Mouse (Mus musculus) lung, embryonic 16.5 days (tissue): ENCODE measurements around the gene Dgcr8. TPM values are rescaled to one million over a fixed set of nuclear protein-coding genes. Genes with fewer than 3 reads are reported as not detected.

ENCODE experiments used
- ATAC-seq: fragments of 200-750 bp; cut with Nextera tagmentation; 2 replicates; pipeline ENCODE4 v1.8.0; 2017; ENCODE audit warnings: low read depth, mild to moderate bottlenecking, moderate library complexity
- H3K27ac ChIP-seq: fragments of 300-500 bp; sonication (generic); 2 replicates; pipeline ENCODE4 v1.5.1; 2014; ENCODE audit warnings: mild to moderate bottlenecking, control low read depth, low read length
- H3K27me3 ChIP-seq: fragments of 300-500 bp; sonication (generic); 2 replicates; pipeline ENCODE4 v1.6.1; 2014; ENCODE audit warnings: low read depth, low read length, mixed read lengths; ENCODE audit not compliant: control insufficient read depth, insufficient read depth
- H3K36me3 ChIP-seq: fragments of 300-500 bp; sonication (generic); 2 replicates; pipeline ENCODE4 v1.6.1; 2014; ENCODE audit warnings: low read length; ENCODE audit not compliant: control insufficient read depth, insufficient read depth
- H3K4me1 ChIP-seq: fragments of 300-500 bp; sonication (generic); replicated peaks from 2 replicates; pipeline ENCODE4 v1.6.1; 2014; ENCODE audit warnings: low read length, mixed read lengths; ENCODE audit not compliant: control insufficient read depth, insufficient read depth
- H3K4me2 ChIP-seq: fragments of 300-500 bp; sonication (generic); 2 replicates; pipeline ENCODE4 v1.6.1; 2014; ENCODE audit warnings: low read depth, low read length, control low read depth
- H3K4me3 ChIP-seq: fragments of 300-500 bp; sonication (generic); 2 replicates; pipeline ENCODE4 v1.5.1; 2014; ENCODE audit warnings: mild to moderate bottlenecking, low read length, control low read depth
- H3K9ac ChIP-seq: fragments of 300-500 bp; sonication (generic); 2 replicates; pipeline ENCODE4 v1.6.1; 2014; ENCODE audit warnings: low read length, control low read depth
- H3K9me3 ChIP-seq: fragments of 300-500 bp; sonication (generic); 2 replicates; pipeline ENCODE4 v1.6.1; 2016; ENCODE audit warnings: low read length; ENCODE audit not compliant: control insufficient read depth
- WGBS: fragments of 180-500 bp; shearing (Covaris S2); extraction: QIAGEN DNeasy Blood & Tissue Kit; methylation state at CpG from one replicate; pipeline ENCODE4 v1.1.7; 2014; 5-methylcytosine and 5-hydroxymethylcytosine counted together
- polyA plus RNA-seq: library from polyadenylated mRNA; unstranded; fragments of >200 nt; fragmentation: Nextera tagmentation; extraction: Ambion mirVana; gene quantifications from 2 replicates; pipeline ENCODE4 v1.2.1, GENCODE M21; 2015

The Dgcr8 gene
- polyA plus RNA-seq, 1 experiment from 2014 or later = 26.6 TPM

DNA sequence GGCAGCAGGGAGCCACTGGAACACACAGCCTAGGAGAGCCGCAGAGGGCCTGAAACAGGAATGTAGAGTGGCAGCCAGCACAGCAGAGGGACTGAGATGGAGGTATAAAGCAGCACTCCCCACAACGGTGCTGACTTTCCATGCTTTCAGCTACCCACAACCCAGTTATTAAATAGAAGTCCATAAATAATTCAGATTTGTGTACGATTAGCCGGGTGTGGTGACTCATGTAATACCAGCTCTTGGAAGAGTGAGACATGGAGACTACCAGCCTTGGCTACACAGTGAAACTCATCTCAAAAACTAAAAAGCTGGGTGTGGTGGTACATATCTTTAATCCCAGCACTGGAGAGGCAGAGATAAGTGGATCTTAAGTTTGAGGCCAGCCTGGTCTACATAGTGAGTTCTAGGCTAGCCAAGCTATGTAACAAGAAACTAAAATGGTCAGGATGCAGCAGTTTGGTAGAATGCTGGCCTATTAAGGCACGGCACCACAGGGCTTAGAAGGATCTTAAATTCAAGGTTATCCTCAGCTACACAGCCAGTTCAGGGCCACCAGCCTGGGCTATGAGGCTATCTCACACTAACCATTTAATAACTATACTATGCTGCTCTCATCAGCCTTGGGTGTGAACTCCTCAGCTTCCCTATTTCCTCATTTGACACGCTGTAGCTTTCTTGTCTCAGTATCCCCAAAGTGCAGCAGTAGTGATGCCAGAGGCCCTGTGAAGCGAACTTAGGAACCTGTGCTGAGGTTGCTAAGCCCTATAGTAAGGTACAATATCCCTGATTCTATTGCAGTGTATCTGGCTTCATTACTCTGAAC, 52.2 kb downstream of the Dgcr8 start:
- H3K36me3 ChIP-seq = peaks cover 33% of the 10 kb centered on the region
- H3K27me3 ChIP-seq = no peaks in the 10 kb centered on the region
- no peak for ATAC-seq
- 60% methylated on average over 7 of the region's 7 CpGs for WGBS
- no peak overlapping the region for H3K4me3 ChIP-seq
- H3K4me1 ChIP-seq = peaks cover 14% of the 10 kb centered on the region
- H3K27ac ChIP-seq = no peak overlapping the region
- H3K9me3 ChIP-seq = no peaks in the 10 kb centered on the region
- no peak overlapping the region for H3K4me2 ChIP-seq
- no peak overlapping the region; the same call in 1 of the 2 replicates for H3K9ac ChIP-seq

DNA sequence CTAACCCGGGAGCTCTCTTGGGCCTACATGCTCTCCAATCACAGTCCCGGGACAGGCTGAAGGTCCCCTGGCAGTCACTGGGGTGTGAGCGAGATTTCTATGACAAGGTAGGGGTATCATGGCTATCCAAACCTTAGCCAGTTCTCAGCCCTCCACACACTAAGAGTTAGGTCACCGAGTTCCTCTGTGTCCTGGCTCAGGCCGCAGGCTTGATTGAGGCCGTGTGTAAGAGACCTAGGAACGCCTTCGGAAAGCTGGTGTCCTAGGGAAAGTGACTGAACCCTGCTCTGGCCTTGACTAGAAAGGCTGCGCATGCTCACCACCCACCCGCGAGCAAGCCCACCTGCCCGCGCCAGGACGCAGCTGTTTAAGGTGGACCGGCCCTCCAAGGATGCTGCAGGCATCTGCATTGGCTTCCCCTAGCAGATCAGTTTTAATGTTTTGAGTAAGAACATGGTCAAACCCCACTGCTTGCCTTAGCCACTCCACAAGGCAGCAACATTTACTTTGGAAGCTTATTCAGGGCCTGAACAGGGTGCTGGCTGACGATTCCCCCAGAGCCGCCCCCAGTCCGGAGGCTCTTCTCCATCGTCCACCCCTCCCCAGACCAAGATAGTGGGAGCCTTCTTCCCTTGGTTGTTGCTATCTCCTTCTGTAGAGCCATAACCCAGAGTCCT, 53.5 kb downstream of the Dgcr8 start:
- ATAC-seq = peak; percentile 72
- 3% methylated on average over 19 of the region's 19 CpGs for WGBS

DNA sequence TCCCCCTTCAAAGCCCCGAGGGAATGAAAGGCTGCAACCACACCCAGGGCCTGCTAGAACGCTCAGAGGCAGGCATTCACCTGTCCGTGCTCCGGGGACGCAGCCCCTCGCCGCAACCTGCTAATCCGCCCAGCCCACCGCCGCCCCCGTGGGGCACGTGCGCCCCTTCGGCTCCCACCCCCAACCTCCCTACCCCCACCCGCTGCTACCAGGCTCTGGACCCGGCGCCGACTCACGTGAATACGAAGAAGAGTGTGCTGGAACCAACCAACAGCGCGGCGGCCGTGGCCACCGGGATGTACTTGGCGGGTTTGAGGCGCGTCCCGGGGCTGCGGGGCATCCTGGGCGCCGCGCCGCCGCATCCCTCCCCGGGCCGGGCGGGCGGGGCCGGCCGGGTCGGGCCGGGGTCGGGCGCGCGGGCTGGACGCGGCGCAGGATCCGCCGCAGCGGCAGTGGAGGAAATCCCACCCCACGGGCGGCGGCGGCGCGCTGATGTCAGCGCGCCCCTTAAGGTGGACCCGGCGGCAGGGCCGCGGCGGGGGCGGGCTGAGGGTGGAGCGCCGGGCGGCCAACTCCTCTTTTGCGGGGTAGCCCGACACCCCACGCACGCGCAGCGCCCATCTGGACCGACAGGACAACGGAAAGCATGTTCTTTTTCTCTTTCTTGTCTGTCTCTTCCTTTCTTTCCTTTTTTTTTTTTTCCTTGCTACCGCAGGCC, 54.2 kb downstream of the Dgcr8 start, which contains the start of gene Zdhhc8:
TSS of gene Zdhhc8 (minus strand) at position 466 of the 718 bp plus-strand sequence.
- H3K9me3 ChIP-seq = no peaks in the 10 kb centered on the region
- H3K4me2 ChIP-seq = peak within 1 kb of the TSS; percentile 87
- no peaks in the 10 kb centered on the region for H3K27me3 ChIP-seq
- H3K4me3 ChIP-seq = peak within 1 kb of the TSS; percentile 89
- H3K9ac ChIP-seq = peak within 1 kb of the TSS; percentile 90
- H3K4me1 ChIP-seq = peaks cover 17% of the 10 kb centered on the region
- H3K27ac ChIP-seq = peak within 1 kb of the TSS; percentile 90
- H3K36me3 ChIP-seq = peaks cover 17% of the 10 kb centered on the region
- peak; percentile 92 for ATAC-seq
- WGBS = under 1% methylated on average over 26 of the region's 79 CpGs

More for the DNA sequence above, 53.5 kb downstream of the Dgcr8 start:
- Histone ChIP-seq H3K27me3 (no peaks in the 10 kb centered on the region), H3K4me2 (peak overlapping the region; percentile 87), H3K4me1 (peaks cover 14% of the 10 kb centered on the region), H3K4me3 (peak overlapping the region; percentile 89), H3K9ac (peak overlapping the region; percentile 90), H3K27ac (peak overlapping the region; percentile 90), H3K36me3 (peaks cover 20% of the 10 kb centered on the region), H3K9me3 (no peaks in the 10 kb centered on the region)

DNA sequence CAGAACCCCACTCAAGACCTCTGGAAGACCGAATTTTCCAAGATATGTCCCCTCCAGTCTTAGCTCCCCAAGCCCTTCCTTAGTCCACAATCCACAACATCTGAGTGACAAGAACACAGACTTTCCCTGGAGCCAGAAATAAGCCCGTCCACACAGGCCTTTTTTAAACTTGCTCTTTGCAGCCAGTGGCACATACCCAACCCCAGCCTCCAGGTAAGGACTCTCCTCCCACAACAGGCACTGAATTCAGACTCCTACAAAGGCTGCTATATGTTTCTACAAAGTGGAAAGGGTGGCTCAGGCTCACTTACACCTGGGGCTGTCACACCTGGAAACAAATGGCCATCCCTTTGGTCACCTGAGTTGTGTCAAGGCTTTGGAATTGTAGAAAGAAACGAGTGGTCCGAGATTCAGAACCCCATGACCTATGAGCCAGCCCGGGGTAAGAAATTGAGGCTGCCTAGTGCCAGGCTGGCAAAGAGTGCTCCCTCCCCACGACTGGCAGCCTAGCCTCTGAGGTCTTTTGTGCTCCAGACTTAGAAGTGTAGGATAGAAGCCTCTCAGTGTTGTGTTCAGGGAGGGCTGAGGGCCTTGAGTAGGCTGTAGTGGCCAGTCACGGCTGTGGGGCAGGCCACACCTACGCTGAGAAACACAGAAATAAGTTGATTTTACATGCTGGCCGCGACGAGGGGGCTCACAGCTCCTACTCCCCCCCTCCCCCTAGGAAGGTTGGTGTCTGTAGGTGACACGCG, 55.0 kb downstream of the Dgcr8 start:
- peaks cover 12% of the 10 kb centered on the region for H3K36me3 ChIP-seq
- H3K27ac ChIP-seq = peak overlapping the region; percentile 90
- peaks cover 20% of the 10 kb centered on the region for H3K4me1 ChIP-seq
- H3K9ac ChIP-seq = peak overlapping the region; percentile 90
- peak; percentile 15; the same call in 1 of the 2 replicates for ATAC-seq
- H3K9me3 ChIP-seq = no peaks in the 10 kb centered on the region
- peak overlapping the region; percentile 89 for H3K4me3 ChIP-seq
- WGBS = 11% methylated on average over 13 of the region's 13 CpGs
- H3K4me2 ChIP-seq = peak overlapping the region; percentile 87
- H3K27me3 ChIP-seq = no peaks in the 10 kb centered on the region

DNA sequence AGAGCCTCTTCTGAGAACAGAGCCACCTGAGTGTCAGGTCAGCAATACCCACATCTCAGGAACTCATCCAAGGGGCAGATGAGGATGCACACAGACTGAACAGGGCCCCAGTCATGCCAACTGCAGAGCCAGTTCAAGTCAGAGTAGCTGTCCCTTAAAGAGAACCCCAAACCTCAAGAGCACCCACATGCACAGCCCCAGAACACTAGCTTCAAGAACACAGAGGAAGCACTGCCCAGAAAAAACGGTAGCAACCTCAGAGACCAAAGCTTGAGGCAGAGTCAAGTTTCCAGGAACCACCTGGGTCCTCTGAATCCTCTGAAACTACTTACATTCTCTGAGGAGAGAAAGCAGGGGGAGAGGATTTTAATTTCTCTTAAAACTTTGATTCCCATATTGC, 55.6 kb downstream of the Dgcr8 start:
- H3K4me2 ChIP-seq = peak overlapping the region; percentile 87; the same call in 1 of the 2 replicates
- no peak overlapping the region for H3K4me3 ChIP-seq
- peaks cover 20% of the 10 kb centered on the region for H3K4me1 ChIP-seq
- 39% methylated on average over 1 of the region's 1 CpGs for WGBS
- no peaks in the 10 kb centered on the region for H3K27me3 ChIP-seq
- no peak for ATAC-seq
- H3K9me3 ChIP-seq = no peaks in the 10 kb centered on the region
- H3K36me3 ChIP-seq = peaks cover 9% of the 10 kb centered on the region
- H3K9ac ChIP-seq = peak overlapping the region; percentile 90; the same call in 1 of the 2 replicates
- no peak overlapping the region for H3K27ac ChIP-seq

DNA sequence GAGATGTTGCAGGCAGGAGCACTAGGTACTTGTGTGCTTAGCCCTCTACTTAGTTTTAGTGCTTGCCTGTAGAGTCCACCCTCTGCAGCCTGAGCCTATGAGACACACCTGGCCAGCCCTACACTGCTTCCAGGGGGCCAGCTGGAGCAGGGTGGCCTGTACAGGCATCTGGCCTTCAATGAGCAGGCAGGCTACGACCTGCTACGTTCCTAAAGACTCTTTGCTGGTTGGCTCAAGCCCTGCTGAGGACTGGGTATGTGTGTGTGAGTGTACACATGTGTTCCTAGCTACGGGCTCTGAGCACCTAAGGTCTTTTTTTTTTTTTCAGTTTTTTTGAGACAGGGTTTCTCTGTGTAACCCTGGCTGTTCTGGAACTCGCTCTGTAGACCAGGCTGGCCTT, 57.6 kb downstream of the Dgcr8 start:
- H3K36me3 ChIP-seq = peaks cover 11% of the 10 kb centered on the region
- H3K4me3 ChIP-seq = no peak overlapping the region
- H3K4me2 ChIP-seq = no peak overlapping the region
- ATAC-seq = no peak
- WGBS = 76% methylated on average over 4 of the region's 4 CpGs
- H3K9me3 ChIP-seq = no peaks in the 10 kb centered on the region
- H3K9ac ChIP-seq = no peak overlapping the region
- H3K27ac ChIP-seq = no peak overlapping the region
- H3K27me3 ChIP-seq = no peaks in the 10 kb centered on the region
- peaks cover 20% of the 10 kb centered on the region for H3K4me1 ChIP-seq

DNA sequence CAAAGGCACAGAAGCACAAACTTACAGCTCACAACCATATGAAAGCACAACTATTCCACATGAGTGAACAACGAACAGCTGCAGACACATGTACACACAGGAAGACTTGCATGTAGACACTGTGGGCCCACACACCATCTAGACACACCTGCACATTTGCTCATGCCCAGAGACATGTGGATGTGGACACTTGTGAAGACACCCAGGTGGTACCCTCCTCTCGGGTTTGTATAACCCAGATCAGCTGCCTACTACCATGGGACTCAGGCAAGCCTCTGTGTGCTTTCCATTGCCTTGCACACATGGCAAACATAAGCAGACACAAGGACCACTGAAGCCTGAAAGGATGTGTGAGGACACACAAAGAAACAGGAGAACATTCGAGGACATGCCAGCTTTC, 58.0 kb downstream of the Dgcr8 start:
- H3K36me3 ChIP-seq = peaks cover 15% of the 10 kb centered on the region
- no peak overlapping the region for H3K27ac ChIP-seq
- no peak overlapping the region for H3K4me3 ChIP-seq
- H3K9me3 ChIP-seq = no peaks in the 10 kb centered on the region
- no peak for ATAC-seq
- 77% methylated on average over 3 of the region's 3 CpGs for WGBS
- no peaks in the 10 kb centered on the region for H3K27me3 ChIP-seq
- H3K4me2 ChIP-seq = no peak overlapping the region
- no peak overlapping the region for H3K9ac ChIP-seq
- peaks cover 19% of the 10 kb centered on the region for H3K4me1 ChIP-seq

DNA sequence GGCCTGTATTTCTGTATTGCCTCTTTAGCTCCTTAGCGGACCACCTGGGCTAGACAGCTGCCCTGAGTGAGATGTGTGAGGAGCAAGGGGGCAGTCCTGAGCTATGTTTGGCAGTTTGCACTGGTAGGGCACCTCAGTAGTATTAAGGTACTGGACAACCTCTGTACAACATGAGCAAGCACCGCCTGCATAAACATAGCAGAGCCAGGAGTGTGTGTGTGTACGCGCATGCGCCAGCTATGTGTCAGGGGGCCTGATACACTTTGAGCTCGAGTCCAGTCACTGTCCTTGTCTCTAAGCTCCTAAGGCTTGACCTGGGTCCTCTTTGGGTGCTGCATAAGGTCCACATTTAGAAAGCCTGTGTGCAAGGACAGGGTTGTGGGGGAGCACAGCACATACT, 58.4 kb downstream of the Dgcr8 start:
- peaks cover 16% of the 10 kb centered on the region for H3K4me1 ChIP-seq
- H3K27ac ChIP-seq = no peak overlapping the region
- no peak overlapping the region for H3K4me2 ChIP-seq
- H3K9ac ChIP-seq = no peak overlapping the region
- H3K9me3 ChIP-seq = no peaks in the 10 kb centered on the region
- no peak for ATAC-seq
- WGBS = 75% methylated on average over 6 of the region's 6 CpGs
- H3K4me3 ChIP-seq = no peak overlapping the region
- H3K36me3 ChIP-seq = peaks cover 16% of the 10 kb centered on the region
- H3K27me3 ChIP-seq = no peaks in the 10 kb centered on the region
